Mouse (Mus musculus): ENCODE measurements around the gene Gm5737. TPM values are rescaled to one million over a fixed set of nuclear protein-coding genes. Genes with fewer than 3 reads are reported as not detected.
A peak's percentile ranks its signal among the peaks of the same experiment; 100 is the strongest.

The Gm5737 gene
- total RNA-seq, 2 experiments from 2014 or later, result not detected

GRCm38 (mm10) chr7:120842345-120843036, 30.3 kb downstream of the Gm5737 start, which contains the start of gene Eef2k:
Gene Eef2k, plus strand, starts transcription at chr7:120842831.
- DNase-seq (ENCODE audit: low spot score in 2 of 2), result peak; percentile 82 to 86

- peak; percentile 65 to 72 for DNase-seq (ENCODE audit: low spot score in 2 of 2)
Measured at GRCm38 (mm10) chr7:120843037-120843621, 31.0 kb downstream of the Gm5737 start.

GRCm38 (mm10) chr7:120843852-120844435, 31.8 kb downstream of the Gm5737 start:
- DNase-seq (ENCODE audit: low spot score in 2 of 2), result no peak

- no peak for DNase-seq (ENCODE audit: low spot score in 2 of 2)
Measured at GRCm38 (mm10) chr7:120844689-120845088, 32.5 kb downstream of the Gm5737 start.

GRCm38 (mm10) chr7:120848831-120849512, 36.8 kb downstream of the Gm5737 start:
- DNase-seq (ENCODE audit: low spot score in 2 of 2), result no peak

GRCm38 (mm10) chr7:120850165-120850564, 38.0 kb downstream of the Gm5737 start:
- DNase-seq (ENCODE audit: low spot score in 2 of 2), result no peak

- DNase-seq (ENCODE audit: low spot score in 2 of 2), result no peak
Measured at GRCm38 (mm10) chr7:120859854-120860253, 47.7 kb downstream of the Gm5737 start.

- DNase-seq (ENCODE audit: low spot score in 2 of 2), result no peak
Measured at GRCm38 (mm10) chr7:120860799-120861487, 48.8 kb downstream of the Gm5737 start.

GRCm38 (mm10) chr7:120861488-120862047, 49.4 kb downstream of the Gm5737 start:
- no peak for DNase-seq (ENCODE audit: low spot score in 2 of 2)

GRCm38 (mm10) chr7:120862196-120862595, 50.0 kb downstream of the Gm5737 start:
- DNase-seq (ENCODE audit: low spot score in 2 of 2), result no peak

GRCm38 (mm10) chr7:120862626-120863025, 50.5 kb downstream of the Gm5737 start:
- no peak for DNase-seq (ENCODE audit: low spot score in 2 of 2)

- DNase-seq (ENCODE audit: low spot score in 2 of 2), result no peak
Measured at GRCm38 (mm10) chr7:120863476-120863875, 51.3 kb downstream of the Gm5737 start.

- peak in 1 of 2 experiments; percentile 33 for DNase-seq (ENCODE audit: low spot score in 2 of 2)
Measured at GRCm38 (mm10) chr7:120865100-120865499, 52.9 kb downstream of the Gm5737 start.

- peak; percentile 34 to 38 for DNase-seq (ENCODE audit: low spot score in 2 of 2)
Measured at GRCm38 (mm10) chr7:120865832-120866231, 53.7 kb downstream of the Gm5737 start.

- DNase-seq (ENCODE audit: low spot score in 2 of 2), result no peak
Measured at GRCm38 (mm10) chr7:120866684-120867083, 54.5 kb downstream of the Gm5737 start.

- DNase-seq (ENCODE audit: low spot score in 2 of 2), result no peak
Measured at GRCm38 (mm10) chr7:120867720-120868119, 55.6 kb downstream of the Gm5737 start.

GRCm38 (mm10) chr7:120869883-120870282, 57.7 kb downstream of the Gm5737 start:
- DNase-seq (ENCODE audit: low spot score in 2 of 2), result no peak

GRCm38 (mm10) chr7:120870431-120871008, 58.4 kb downstream of the Gm5737 start:
- no peak for DNase-seq (ENCODE audit: low spot score in 2 of 2)

- DNase-seq (ENCODE audit: low spot score in 2 of 2), result no peak
Measured at GRCm38 (mm10) chr7:120873083-120873482, 60.9 kb downstream of the Gm5737 start.

- no peak for DNase-seq (ENCODE audit: low spot score in 2 of 2)
Measured at GRCm38 (mm10) chr7:120874021-120874420, 61.9 kb downstream of the Gm5737 start.
